ENCODE assay signal across 12 mouse cellular contexts in the genomic region with DNA sequence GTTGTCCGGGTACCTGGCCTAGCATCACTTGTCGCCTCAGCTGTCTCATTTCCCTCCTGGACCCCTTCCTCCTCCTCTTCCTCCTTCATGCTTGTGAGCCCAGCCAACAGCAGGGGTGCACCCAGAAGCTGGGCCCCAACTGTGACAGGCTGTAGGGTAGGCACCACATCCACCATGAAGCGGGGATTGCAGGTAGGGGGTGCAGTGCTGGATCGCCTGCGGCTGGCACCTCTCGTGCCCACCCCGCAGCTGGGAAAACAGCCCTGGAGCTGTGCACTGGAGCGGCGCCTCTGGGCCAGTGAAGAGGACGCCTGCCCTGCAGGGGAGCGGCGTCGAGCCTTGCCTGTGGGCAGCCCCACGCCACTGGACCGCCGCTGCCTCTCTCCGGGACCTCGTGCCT. TPM values are rescaled to one million over a fixed set of nuclear protein-coding genes. Genes with fewer than 3 reads are reported as not detected.
A peak's percentile ranks its signal among the peaks of the same experiment; 100 is the strongest.
DNase-seq lines count a peak whose midpoint lies in the region; ATAC-seq and TF ChIP-seq lines count a peak whose summit lies in the region.
"Had no signal": no experiment of that assay in that cellular context is flagged by ENCODE, and none has a peak within 500 bp of the region (broad histone marks: within the 10 kb centered on the region; RNA-seq: fewer than 3 reads in every experiment).

TSS of gene Gm9821 (plus strand) at position 221 of the 400 bp plus-strand sequence.

- no peaks in the 10 kb centered on the region for H3K27me3 ChIP-seq in heart, postnatal 0 days (ENCODE audit: control insufficient read depth, insufficient read depth, low read length)
- no peaks in the 10 kb centered on the region for H3K27me3 ChIP-seq in stomach, embryonic 16.5 days (ENCODE audit: control insufficient read depth, insufficient read depth, low read length)
- H3K27me3 ChIP-seq: midbrain, embryonic 12.5 days had no signal

- H3K4me2 ChIP-seq in heart, postnatal 0 days (ENCODE audit: low read depth, low read length): no peak within 1 kb of the TSS; the same call in 1 of the 2 replicates
- no peak within 1 kb of the TSS for H3K4me2 ChIP-seq in stomach, embryonic 16.5 days (ENCODE audit: low read depth, low read length)
- H3K4me2 ChIP-seq: midbrain, embryonic 12.5 days had no signal

- ATAC-seq in heart, postnatal 0 days (ENCODE audit: insufficient read depth, low read depth): no peak
- ATAC-seq in stomach, embryonic 16.5 days (ENCODE audit: insufficient read depth, low FRiP score): no peak

- H3K9me3 ChIP-seq in heart, postnatal 0 days (replicated peaks; ENCODE audit: control insufficient read depth, low read length): no peaks in the 10 kb centered on the region
- H3K9me3 ChIP-seq in stomach, embryonic 16.5 days (replicated peaks; ENCODE audit: control insufficient read depth, low read length): no peaks in the 10 kb centered on the region
- H3K9me3 ChIP-seq: midbrain, embryonic 12.5 days had no signal

- H3K4me3 ChIP-seq in heart, postnatal 0 days (ENCODE audit: low read depth, low read length): no peak within 1 kb of the TSS
- H3K4me3 ChIP-seq in stomach, embryonic 16.5 days (replicated peaks; ENCODE audit: low read length): no peak within 1 kb of the TSS
- H3K4me3 ChIP-seq: midbrain, embryonic 12.5 days had no signal

- WGBS in heart, postnatal 0 days: 92% methylated on average over 18 of the region's 18 CpGs
- 92% methylated on average over 18 of the region's 18 CpGs for WGBS in stomach, embryonic 16.5 days

- 0 out of 2 replicates have a peak within 1 kb of the TSS, but pooled peaks have one; percentile 99 for H3K27ac ChIP-seq in heart, postnatal 0 days (ENCODE audit: low read depth)
- no peak within 1 kb of the TSS for H3K27ac ChIP-seq in stomach, embryonic 16.5 days (ENCODE audit: low read length)
- H3K27ac ChIP-seq: kidney, postnatal 0 days; midbrain, embryonic 12.5 days had no signal

- peaks cover 39% of the 10 kb centered on the region for H3K4me1 ChIP-seq in heart, postnatal 0 days (ENCODE audit: control insufficient read depth, insufficient read depth)
- peaks cover 50% of the 10 kb centered on the region for H3K4me1 ChIP-seq in stomach, embryonic 16.5 days (ENCODE audit: control insufficient read depth, insufficient read depth, low read length)

- no peak for TF ChIP-seq EP300 in heart, postnatal 0 days (IDR thresholded peaks at IDR 0.05; ENCODE audit: low read depth)

- peaks cover 39% of the 10 kb centered on the region for H3K36me3 ChIP-seq in heart, postnatal 0 days (replicated peaks; ENCODE audit: control insufficient read depth, insufficient read depth, low read length)
- no peaks in the 10 kb centered on the region; the same call in 1 of the 2 replicates for H3K36me3 ChIP-seq in stomach, embryonic 16.5 days (ENCODE audit: control insufficient read depth, insufficient read depth, low read length)

- DNase-seq in cerebellum, adult 9-11 months: peak; percentile 57
- DNase-seq in cerebellum, adult 11 months: no peak
- no peak for DNase-seq in heart, postnatal 0 days (ENCODE audit: low spot score)
- no peak for DNase-seq in heart, adult 11 months
- peak; percentile 35 for DNase-seq in thymus, postnatal 14 days
- no peak for DNase-seq in thymus, postnatal 25 days
- no peak for DNase-seq in spleen, adult 12 weeks (ENCODE audit: low spot score)

- no peak within 1 kb of the TSS for H3K9ac ChIP-seq in heart, postnatal 0 days (replicated peaks; ENCODE audit: low read depth, low read length)
- H3K9ac ChIP-seq in stomach, embryonic 16.5 days (ENCODE audit: low read length): peak within 1 kb of the TSS; percentile 42; the same call in 1 of the 2 replicates
- H3K9ac ChIP-seq: midbrain, embryonic 12.5 days had no signal

- no peak for TF ChIP-seq CTCF in heart, postnatal 0 days (IDR thresholded peaks at IDR 0.05; ENCODE audit: low read depth)

RNA-seq across cellular contexts. Expression of gene Gm9821, which starts in this region (rescaled TPM):
- total RNA-seq in heart, postnatal 0 days (2014; rRNA removed; ENCODE audit: low replicate concordance): not detected in 2 replicates
- 0.89 and 0.93 TPM in 2 replicates for polyA plus RNA-seq in heart, postnatal 0 days (2015; fragmentation: Nextera tagmentation; extraction: Ambion mirVana)
- polyA plus RNA-seq in stomach, embryonic 16.5 days (2015; fragmentation: Nextera tagmentation; extraction: Ambion mirVana): 0.83 and 0.91 TPM in 2 replicates
- total RNA-seq: gastrocnemius, adult 18-20 months; left cerebral cortex, postnatal 25 days had no signal

Comparison
In these comparisons a context has a peak if more than half of its experiments do, and no peak if none do; other contexts are left out.
1. DNase-seq: peak in cerebellum, adult 9-11 months (single experiment) and thymus, postnatal 14 days (single experiment); none in cerebellum, adult 11 months (single experiment), heart, postnatal 0 days (single experiment), heart, adult 11 months (single experiment), thymus, postnatal 25 days (single experiment) and spleen, adult 12 weeks (single experiment).